Mouse (Mus musculus) liver, adult 2 months (tissue): ENCODE measurements at regions not wholly inside any gene's neighbourhood (a gene's known extent, or its start where the extent isn't known, plus 50 kb on each side); places are given as distances from the start of the nearest gene placed in this dataset.

Source experiments
- CTCF ChIP-seq: fragments of 200-500 bp; IDR thresholded peaks from 2 replicates; pipeline ENCODE4 v1.5.1; 2011; ENCODE audit warnings: low read depth, low read length, control low read depth
- POLR2A ChIP-seq: fragments of 200-500 bp; IDR thresholded peaks from 2 replicates; pipeline ENCODE4 v1.6.1; 2011; ENCODE audit warnings: low read length, control low read depth; ENCODE audit not compliant: insufficient read depth; ENCODE audit errors: extremely low read depth

GRCm38 (mm10) chr2:46441927-46442326 is 1324.7 kb upstream of the Zeb2 start:
- TF ChIP-seq CTCF: no peak
- no peak for TF ChIP-seq POLR2A
